Mouse (Mus musculus) heart, postnatal 4 days (tissue): ENCODE measurements around the gene Tenm4. TPM values are rescaled to one million over a fixed set of nuclear protein-coding genes. Genes with fewer than 3 reads are reported as not detected.

Experiments
- DNase-seq: peaks from one replicate; pipeline ENCODE4 v3.0.0; 2021
- total RNA-seq, 2 experiments: library from RNA; stranded (reverse); gene quantifications; 2 replicates each; pipeline ENCODE4 v1.2.3; 2021

Tenm4 gene
- total RNA-seq, 2 experiments from 2014 or later: 8.3 to 8.7 TPM

DNA sequence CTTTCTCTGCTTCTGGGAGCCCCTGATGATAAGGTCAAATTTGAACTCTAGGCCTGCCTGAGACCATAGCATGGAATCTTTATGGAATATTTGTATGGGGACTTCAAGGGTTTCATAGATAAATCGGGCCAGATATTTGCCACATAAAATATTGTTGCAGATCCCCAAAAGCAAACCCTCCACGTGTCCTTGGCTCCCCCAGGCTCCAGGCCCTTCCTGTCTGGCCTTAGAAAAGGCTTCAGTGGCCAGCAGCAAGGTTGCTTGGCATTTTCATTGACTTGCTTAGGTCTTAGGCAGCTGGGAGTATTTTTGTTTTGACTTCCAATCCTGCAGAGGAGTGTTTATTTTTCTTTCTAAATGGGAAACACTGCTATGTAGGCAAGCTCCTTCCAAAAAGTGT lies 477.6 kb downstream of the Tenm4 start:
- no peak for DNase-seq

DNA sequence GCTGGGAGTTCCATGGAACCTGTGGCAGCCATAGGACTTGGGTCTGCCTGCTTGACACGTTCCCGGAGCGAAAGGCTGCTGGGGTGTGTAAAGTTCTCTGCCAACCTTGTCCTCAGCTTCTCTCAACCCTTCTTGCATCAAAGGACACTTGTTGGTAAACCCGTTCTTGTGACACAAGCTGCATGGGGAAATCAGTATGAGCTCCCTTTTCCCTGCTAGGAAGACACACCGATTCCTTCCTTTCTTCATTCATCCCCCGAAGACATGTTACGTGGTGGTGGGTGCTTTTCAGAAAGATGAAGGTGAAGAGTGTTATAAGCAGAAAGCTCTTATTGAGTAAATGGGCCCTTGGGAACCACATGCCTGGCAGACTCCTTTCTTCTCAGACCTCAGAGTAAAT lies 478.1 kb downstream of the Tenm4 start:
- DNase-seq: no peak

GRCm38 (mm10) chr7:96650435-96650834 lies 479.4 kb downstream of the Tenm4 start:
- DNase-seq: no peak

DNA sequence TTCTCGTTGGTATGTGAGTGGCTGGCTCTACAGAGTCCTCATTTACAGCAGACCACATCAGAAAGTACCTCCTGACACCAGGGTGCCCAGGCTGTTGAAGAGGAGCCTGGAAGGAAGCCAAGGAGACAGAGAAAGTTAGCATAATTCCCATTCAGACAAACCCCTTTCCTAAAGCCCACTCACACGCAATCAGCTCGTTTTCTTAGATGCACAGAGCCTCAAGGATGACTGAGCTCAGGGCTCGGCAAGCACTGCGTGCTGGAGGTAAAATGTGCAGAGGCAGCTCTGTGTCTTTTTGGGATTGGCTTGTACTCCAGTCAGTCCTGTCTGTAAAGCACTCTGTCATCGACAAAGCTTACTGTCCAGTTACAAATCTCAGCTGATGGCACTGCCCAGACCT lies 480.0 kb downstream of the Tenm4 start:
- no peak for DNase-seq

DNA sequence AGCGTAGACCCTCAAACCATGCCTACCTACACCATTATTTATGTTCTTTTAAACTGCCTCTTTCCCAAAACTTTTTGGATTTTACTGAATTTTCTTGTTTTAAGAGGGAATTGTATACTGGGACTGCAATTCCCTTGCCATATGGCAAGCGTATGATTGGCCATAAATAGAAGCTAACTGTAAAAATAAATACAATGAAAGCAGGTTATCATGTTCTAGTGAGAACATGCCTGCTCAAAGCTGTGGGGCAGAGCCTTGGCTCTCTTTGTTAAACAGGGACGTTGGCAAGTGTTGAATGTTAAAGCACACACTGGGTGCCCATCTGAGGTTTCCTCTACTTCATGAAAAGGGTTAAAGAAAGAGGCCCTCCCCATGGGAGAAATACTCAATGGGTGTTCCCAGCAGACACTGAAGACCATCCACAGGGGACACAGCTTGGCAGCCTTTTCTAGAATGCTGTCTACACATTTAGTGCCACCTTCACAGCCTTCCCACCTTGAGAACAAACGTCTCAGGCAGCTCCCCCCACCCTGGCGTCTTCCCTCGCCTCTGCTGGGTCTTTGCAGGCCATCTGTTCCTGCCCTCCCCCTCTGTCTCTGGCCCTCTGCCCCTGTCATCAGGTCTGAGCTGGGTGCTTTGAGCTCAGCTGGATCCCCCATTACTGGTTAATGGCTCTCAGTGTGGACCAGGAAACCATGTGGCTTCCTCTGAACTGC lies 480.7 kb downstream of the Tenm4 start:
- peak; percentile 25 for DNase-seq

DNA sequence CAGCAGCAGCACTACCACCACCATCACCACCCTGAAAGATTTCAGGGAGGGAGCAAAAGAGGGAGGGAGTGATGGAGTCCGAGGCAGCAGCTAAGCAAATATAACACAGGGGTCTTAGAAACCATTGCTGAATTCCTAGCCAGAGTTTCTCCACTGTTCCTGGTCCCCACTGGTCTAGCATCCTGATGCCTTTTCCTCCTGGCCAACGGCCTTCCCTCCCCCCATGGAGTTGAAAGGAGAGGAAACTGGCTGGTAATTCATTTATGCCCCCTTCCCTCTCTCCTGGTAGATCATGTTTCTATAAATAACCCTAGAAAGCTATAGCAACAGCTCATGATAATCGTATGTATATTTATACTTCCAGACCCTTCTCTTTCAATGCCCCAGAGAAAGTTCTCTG lies 481.8 kb downstream of the Tenm4 start:
- no peak for DNase-seq

DNA sequence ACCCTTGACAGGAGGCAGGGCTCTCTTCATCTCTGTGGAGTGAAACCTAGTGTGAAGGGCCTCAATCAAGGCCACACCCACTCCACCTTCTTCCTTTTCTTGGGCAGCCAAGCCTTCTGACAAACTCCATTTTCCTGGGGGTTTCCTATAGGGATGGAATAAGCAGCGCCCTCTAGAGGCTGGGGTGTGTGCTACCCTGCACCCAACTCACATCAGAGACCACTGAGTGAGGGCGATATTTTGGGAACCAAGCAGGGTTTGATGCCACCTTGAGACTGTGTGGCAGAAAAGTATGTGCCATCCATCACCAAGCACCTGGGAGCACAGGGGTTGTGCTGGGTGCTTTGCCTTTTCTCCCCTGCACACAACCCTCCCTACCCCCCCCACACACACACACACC lies 483.2 kb downstream of the Tenm4 start:
- no peak for DNase-seq

DNA sequence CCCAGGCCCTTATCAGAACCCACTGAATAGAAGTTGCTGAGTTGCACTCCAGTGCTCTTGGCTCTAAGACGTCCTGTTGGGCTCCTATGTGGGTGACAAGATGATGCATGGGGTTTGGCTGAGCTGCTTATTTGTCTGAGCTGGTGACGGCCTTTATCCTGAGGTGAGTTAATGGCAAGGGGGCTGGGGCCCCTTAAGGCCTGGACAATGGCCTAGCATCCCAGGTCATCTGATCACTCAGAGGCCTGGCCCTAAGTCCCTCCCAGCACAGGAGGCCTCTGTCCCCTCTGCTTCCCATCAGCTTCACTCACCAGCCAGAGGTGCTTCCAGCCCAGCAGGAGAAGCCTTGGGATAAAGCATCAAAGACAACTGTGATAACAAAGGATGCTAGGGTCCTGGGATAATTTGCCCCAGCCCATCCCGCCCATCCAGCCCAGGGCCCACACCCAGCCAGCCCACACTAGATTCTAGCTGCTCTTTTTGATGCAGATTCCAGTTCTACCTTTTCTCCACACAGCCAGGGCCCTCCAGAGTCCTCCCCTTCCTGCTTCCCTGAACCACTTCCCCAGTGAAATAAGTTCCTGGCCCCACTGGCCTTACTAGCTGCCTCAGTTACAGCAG lies 484.2 kb downstream of the Tenm4 start:
- DNase-seq: no peak

DNA sequence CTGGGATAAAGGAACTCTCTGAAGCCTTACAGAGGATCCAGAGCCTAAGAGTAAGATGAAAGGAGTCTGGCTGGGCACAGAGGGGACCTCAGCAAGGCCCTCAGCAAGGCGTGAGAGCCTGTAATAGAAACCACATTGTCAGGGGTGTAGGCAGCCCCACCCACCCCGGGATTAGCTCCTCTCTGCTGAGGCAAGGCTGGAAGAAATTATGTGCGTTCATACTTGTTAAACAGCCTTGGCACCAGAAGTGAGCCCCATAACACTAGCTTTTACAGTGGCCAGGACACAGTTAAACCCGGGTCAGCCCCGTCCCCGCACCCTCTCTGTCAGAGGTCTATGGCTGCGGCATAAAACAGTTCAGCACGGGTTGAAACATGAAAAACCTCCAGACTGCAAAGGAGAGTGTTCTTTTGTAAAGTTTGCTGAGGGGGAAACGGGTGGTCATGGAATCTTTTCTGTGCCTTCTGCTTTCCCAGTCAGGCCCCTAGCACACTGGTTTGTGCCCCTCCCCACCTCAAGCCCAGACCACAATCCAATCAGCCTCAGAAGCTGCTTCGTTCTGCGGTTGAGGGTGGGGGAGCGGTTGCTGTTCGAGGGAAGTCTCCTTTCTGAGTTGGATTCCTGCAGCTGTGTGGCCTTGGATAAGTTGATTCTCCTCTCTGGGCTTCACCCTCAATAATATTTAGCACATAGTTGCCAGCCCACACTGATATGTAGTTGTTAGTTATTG lies 486.2 kb downstream of the Tenm4 start:
- no peak for DNase-seq

- DNase-seq: no peak
Observed at GRCm38 (mm10) chr7:96657857-96658580, 487.0 kb downstream of the Tenm4 start.

GRCm38 (mm10) chr7:96660907-96661306 lies 489.9 kb downstream of the Tenm4 start:
- DNase-seq: no peak

DNA sequence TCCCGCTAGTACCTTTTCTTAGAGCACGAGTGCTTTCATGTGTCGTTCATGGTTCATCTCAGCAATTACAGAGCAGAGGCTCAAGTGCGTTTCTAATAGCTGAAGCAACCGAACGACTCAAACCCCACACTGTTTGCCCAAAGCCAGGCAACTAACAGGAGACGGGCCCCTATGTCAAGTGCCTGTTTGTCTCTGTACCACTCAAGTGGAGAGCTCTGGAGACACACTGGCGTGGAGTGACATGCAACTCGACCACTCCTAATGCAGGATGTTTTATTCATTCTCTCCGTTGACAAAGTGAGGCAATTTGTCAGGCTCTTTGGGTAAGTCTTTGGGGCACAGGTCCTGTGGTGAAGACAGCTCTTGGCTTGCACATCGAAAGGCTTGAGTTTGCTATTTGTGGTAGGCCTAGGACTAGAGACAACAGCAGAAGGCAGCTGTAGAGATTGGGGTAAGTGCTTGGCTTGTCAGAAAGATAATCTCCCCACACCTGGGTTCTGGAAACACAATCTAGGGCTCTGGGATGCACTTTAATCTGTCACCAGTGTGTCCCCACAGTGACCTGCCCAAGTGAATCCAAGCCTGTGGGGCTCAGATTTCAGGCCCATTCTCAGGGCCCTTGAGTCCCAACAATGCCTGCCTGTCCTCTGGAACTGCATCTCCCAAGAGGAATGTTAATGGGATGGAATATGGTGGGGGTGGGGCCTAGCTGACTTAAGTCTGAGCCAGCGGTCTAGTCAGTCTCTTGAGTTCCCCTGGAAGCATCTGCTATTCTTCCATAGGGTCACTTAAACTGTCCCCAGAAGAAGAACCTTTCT lies 490.5 kb downstream of the Tenm4 start:
- DNase-seq: no peak

- no peak for DNase-seq
Observed at GRCm38 (mm10) chr7:96663336-96663735, 492.3 kb downstream of the Tenm4 start.

- no peak for DNase-seq
Observed at GRCm38 (mm10) chr7:96666366-96666896, 495.4 kb downstream of the Tenm4 start.

- DNase-seq: no peak
Observed at GRCm38 (mm10) chr7:96667688-96668087, 496.6 kb downstream of the Tenm4 start.

GRCm38 (mm10) chr7:96670095-96670494 lies 499.0 kb downstream of the Tenm4 start:
- DNase-seq: no peak

GRCm38 (mm10) chr7:96672322-96672914 lies 501.4 kb downstream of the Tenm4 start:
- DNase-seq: no peak

DNA sequence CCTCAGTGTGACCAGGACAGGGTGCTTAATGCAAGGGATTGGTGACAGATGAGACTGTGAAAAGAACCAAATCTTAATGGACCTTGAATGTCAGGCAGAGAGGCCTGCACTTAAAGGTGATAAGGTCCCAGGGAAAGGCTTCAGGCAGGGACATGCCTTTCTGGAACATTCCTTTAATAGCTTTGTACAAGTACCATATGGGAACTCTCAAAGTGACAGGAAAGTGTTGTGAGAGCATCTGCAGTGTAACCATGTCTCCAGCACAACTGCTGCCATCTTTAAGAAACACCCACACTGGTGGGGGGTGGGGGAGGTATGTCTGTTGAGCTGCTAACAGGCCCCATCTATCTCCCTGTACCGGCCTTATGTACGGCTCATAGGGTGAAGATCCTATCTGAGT lies 506.0 kb downstream of the Tenm4 start:
- no peak for DNase-seq

- no peak for DNase-seq
Observed at GRCm38 (mm10) chr7:96678236-96678635, 507.2 kb downstream of the Tenm4 start.

GRCm38 (mm10) chr7:96679746-96680145 lies 508.7 kb downstream of the Tenm4 start:
- no peak for DNase-seq

DNA sequence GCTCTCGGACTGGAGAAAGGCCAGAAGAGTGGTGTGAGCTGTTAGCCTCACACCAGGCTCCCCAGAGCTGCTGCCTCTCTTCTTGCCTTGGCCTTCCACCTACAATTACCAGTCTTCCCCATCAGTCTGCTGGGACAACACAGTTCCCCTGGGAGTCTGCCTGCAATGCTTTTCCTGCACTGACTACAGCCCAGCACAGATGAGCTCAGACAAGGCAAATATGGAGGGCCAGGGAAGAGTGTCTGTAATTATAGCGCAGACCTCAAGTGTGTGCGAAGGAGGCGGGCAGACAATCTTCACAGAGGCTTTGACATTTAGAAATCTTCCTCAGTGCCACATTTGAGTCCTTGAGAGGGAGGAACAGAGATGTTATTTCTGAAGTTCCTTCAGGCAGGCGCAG lies 509.4 kb downstream of the Tenm4 start:
- no peak for DNase-seq
